Mouse (Mus musculus): ENCODE data around the gene Sirt2. TPM values are rescaled to one million over a fixed set of nuclear protein-coding genes. Genes with fewer than 3 reads are reported as not detected.

The Sirt2 gene
- polyA plus RNA-seq, 1 experiment from 2014 or later: 50.3 TPM

- Histone ChIP-seq H3K4me1 (replicated peaks) (peaks cover 25% of the 10 kb centered on the region), H3K27me3 (no peaks in the 10 kb centered on the region), H3K4me3 (peak overlapping the region; percentile 85), H3K9ac (peak overlapping the region; percentile 68), H3K27ac (no peak overlapping the region), H3K4me2 (peak overlapping the region; percentile 62), H3K9me3 (replicated peaks) (no peaks in the 10 kb centered on the region), H3K36me3 (no peaks in the 10 kb centered on the region; the same call in 1 of the 2 replicates)
- no peak for ATAC-seq (replicated peaks; ENCODE audit: insufficient number of reproducible peaks, insufficient read depth, low FRiP score, low read depth)
- WGBS: 5% methylated on average over 14 of the region's 14 CpGs
These were observed 375 bp downstream of the Sirt2 start for GRCm38 (mm10) chr7:28766910-28767309.

DNA sequence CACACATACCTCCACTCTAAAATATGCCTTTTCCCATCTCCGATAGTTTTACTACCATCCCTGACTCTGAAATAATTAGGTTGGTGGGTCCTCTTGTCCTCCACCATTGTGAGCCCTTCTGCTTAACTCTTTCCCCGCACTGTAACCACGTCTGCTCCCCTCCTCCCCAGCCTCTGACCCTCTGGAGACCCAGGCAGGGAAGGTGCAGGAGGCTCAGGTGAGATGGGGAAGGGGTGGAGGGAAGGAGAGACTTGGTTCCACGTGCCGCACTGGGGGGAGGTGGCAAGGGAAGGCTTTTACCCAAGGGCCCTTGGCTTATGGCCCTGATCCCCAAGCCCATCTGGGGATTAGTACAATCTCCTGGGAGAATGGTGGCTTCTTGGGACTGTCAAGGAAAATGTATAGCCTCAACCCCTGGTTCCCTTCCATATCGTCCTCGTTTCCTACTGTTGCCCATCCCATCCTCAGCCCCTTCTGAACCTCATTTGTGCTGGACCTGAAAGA is 979 bp downstream of the Sirt2 start, which contains the start of gene Nfkbib:
Nfkbib (minus strand) TSS at position 51 of the 504 bp plus-strand sequence.
- H3K4me2 ChIP-seq: peak within 1 kb of the TSS; percentile 78
- no peaks in the 10 kb centered on the region for H3K27me3 ChIP-seq
- peak within 1 kb of the TSS; percentile 73 for H3K9ac ChIP-seq
- H3K4me3 ChIP-seq: peak within 1 kb of the TSS; percentile 85
- no peaks in the 10 kb centered on the region for H3K9me3 ChIP-seq (replicated peaks)
- H3K27ac ChIP-seq: no peak within 1 kb of the TSS
- WGBS: 69% methylated on average over 7 of the region's 7 CpGs
- no peak for ATAC-seq (replicated peaks; ENCODE audit: insufficient number of reproducible peaks, insufficient read depth, low FRiP score, low read depth)
- H3K36me3 ChIP-seq: no peaks in the 10 kb centered on the region; the same call in 1 of the 2 replicates
- H3K4me1 ChIP-seq (replicated peaks): peaks cover 27% of the 10 kb centered on the region

DNA sequence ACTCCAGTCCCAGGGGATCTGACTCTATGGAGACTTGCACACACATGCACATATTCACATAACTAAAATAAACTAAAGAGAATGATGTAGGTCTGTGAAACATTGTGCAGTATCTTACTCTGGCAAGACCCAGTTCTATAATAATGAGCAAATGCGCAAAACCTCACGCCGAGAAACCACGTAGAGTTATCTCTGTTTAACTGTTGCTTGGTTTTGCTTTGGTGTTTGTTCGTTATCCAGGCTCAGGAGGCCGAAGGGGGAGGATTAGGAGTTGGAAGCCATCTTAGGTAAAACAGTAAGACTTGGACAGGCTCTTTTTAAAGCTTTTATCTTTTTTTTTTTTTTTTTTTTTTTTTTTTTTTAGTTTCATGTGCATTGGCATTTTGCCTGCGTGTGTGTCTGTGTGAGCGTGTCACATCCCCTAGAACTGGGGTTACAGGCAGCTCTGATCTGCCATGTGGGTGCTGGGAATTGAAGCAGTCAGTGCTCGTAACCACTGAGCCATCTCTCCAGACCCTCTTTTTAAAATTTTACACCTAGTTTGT is 3.0 kb downstream of the Sirt2 start:
- no peaks in the 10 kb centered on the region for H3K27me3 ChIP-seq
- no peaks in the 10 kb centered on the region for H3K9me3 ChIP-seq (replicated peaks)
- WGBS: 91% methylated on average over 9 of the region's 9 CpGs
- no peak overlapping the region for H3K4me3 ChIP-seq
- H3K9ac ChIP-seq: no peak overlapping the region
- H3K36me3 ChIP-seq: no peaks in the 10 kb centered on the region
- no peak overlapping the region for H3K27ac ChIP-seq
- no peak overlapping the region for H3K4me2 ChIP-seq
- no peak for ATAC-seq (replicated peaks; ENCODE audit: insufficient number of reproducible peaks, insufficient read depth, low FRiP score, low read depth)
- peaks cover 27% of the 10 kb centered on the region for H3K4me1 ChIP-seq (replicated peaks)

DNA sequence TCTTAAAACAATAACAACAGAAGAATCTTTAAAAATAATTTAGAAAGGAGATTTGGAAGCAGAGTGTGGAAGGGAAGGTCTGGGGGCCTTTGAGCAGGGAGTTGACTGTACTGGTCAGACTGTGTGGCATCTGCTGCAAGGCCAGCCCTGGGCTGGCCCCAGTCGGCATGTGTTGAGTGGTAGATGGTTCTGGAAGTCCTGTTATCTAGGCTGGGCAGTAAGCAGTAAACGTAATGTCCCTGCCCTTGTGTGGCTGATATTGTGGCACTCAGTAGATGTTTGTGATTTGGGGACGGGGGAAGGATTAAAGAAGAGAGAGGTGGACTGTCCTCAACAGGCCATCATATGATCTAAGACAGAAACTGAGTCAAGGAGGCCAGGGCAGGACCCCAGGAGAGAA is 3.8 kb downstream of the Sirt2 start:
- no peaks in the 10 kb centered on the region for H3K9me3 ChIP-seq (replicated peaks)
- 80% methylated on average over 3 of the region's 3 CpGs for WGBS
- H3K27ac ChIP-seq: no peak overlapping the region
- H3K4me2 ChIP-seq: no peak overlapping the region
- no peak overlapping the region for H3K9ac ChIP-seq
- no peak for ATAC-seq (replicated peaks; ENCODE audit: insufficient number of reproducible peaks, insufficient read depth, low FRiP score, low read depth)
- H3K27me3 ChIP-seq: no peaks in the 10 kb centered on the region
- peaks cover 22% of the 10 kb centered on the region for H3K4me1 ChIP-seq (replicated peaks)
- no peaks in the 10 kb centered on the region for H3K36me3 ChIP-seq
- H3K4me3 ChIP-seq: no peak overlapping the region

- Histone ChIP-seq H3K9ac (no peak overlapping the region), H3K4me3 (no peak overlapping the region), H3K9me3 (replicated peaks) (no peaks in the 10 kb centered on the region), H3K36me3 (no peaks in the 10 kb centered on the region), H3K27me3 (no peaks in the 10 kb centered on the region), H3K4me1 (replicated peaks) (peaks cover 15% of the 10 kb centered on the region), H3K27ac (no peak overlapping the region), H3K4me2 (no peak overlapping the region)
- ATAC-seq (replicated peaks; ENCODE audit: insufficient number of reproducible peaks, insufficient read depth, low FRiP score, low read depth): no peak
- WGBS: 85% methylated on average over 11 of the region's 11 CpGs
These were observed 5.3 kb downstream of the Sirt2 start for GRCm38 (mm10) chr7:28771867-28772266.

- H3K27me3 ChIP-seq: no peaks in the 10 kb centered on the region
- no peak overlapping the region for H3K4me3 ChIP-seq
- ATAC-seq (replicated peaks; ENCODE audit: insufficient number of reproducible peaks, insufficient read depth, low FRiP score, low read depth): no peak
- H3K27ac ChIP-seq: no peak overlapping the region
- H3K9ac ChIP-seq: no peak overlapping the region
- 0 out of 2 replicates have a peak, but pooled peaks cover 4% of the 10 kb centered on the region for H3K4me1 ChIP-seq (replicated peaks)
- H3K9me3 ChIP-seq (replicated peaks): no peaks in the 10 kb centered on the region
- 0 out of 2 replicates have a peak, but pooled peaks cover 4% of the 10 kb centered on the region for H3K36me3 ChIP-seq
- H3K4me2 ChIP-seq: no peak overlapping the region
- 49% methylated on average over 3 of the region's 3 CpGs for WGBS
These were observed 6.6 kb downstream of the Sirt2 start for GRCm38 (mm10) chr7:28773163-28773562.

DNA sequence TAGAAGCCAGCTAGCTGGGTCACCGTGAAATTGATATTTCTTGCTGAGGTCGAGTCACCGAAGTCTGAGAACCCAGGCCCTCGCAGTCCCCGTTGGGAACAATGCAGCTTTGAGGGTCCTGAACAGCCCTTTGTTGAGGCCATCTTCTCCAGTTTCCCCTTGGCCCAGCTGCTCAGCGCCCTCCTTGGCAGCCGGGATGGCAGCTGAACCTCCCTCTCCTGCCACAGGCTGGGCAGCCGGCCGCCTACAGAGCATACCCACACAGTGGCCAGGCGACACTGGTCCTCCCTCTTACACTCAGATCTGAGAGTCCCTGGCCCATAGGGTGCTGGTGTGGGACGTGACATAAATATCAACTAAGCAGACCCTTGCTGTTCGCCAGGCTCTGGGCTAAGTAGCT is 7.6 kb downstream of the Sirt2 start:
- no peak overlapping the region for H3K9ac ChIP-seq
- no peak for ATAC-seq (replicated peaks; ENCODE audit: insufficient number of reproducible peaks, insufficient read depth, low FRiP score, low read depth)
- H3K4me1 ChIP-seq (replicated peaks): 0 out of 2 replicates have a peak, but pooled peaks cover 4% of the 10 kb centered on the region
- H3K36me3 ChIP-seq: 0 out of 2 replicates have a peak, but pooled peaks cover 4% of the 10 kb centered on the region
- no peaks in the 10 kb centered on the region for H3K27me3 ChIP-seq
- H3K9me3 ChIP-seq (replicated peaks): no peaks in the 10 kb centered on the region
- no peak overlapping the region for H3K4me2 ChIP-seq
- WGBS: 82% methylated on average over 12 of the region's 12 CpGs
- no peak overlapping the region for H3K4me3 ChIP-seq
- no peak overlapping the region for H3K27ac ChIP-seq

DNA sequence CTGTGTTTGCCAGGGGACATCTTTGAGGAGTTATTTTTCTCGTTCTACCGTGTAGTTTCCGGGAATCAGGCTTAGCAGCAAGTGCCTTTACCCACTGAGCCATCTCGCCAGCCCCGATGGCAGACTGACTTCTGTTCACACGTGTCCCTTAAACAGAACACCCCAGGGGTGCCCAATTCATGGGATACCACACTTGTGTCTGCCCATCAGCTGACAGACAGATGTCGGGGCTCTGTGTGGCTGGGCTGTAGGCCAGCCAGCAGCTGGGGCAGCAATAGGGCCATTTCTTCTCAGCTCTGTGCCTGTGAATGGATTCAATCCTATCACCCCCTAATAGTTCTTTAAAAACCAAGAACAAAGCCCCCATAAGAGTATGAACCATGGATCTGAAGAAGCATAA is 8.6 kb downstream of the Sirt2 start:
- Histone ChIP-seq H3K4me2 (no peak overlapping the region), H3K27me3 (no peaks in the 10 kb centered on the region), H3K4me1 (replicated peaks) (peaks cover 5% of the 10 kb centered on the region), H3K9me3 (replicated peaks) (no peaks in the 10 kb centered on the region), H3K9ac (no peak overlapping the region), H3K4me3 (no peak overlapping the region), H3K27ac (no peak overlapping the region), H3K36me3 (0 out of 2 replicates have a peak, but pooled peaks cover 4% of the 10 kb centered on the region)
- WGBS: 86% methylated on average over 7 of the region's 7 CpGs
- ATAC-seq (replicated peaks; ENCODE audit: insufficient number of reproducible peaks, insufficient read depth, low FRiP score, low read depth): no peak

DNA sequence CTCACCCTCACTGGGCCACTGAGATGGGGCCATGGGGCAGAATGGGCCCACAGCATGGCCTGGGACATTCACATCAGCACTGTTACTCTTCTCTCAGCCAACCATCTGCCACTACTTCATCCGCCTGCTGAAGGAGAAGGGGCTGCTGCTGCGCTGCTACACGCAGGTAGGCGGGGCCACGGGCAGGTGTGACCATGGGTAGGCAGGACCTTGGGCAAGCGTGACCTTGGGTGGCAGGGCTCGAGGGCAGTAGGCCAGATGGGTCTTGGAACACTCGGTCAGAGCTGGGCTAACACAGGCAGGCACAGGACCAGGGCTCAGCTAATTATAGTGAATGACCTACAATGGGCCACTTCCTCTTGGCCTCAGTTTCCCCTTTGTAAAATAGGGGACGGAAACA is 12.3 kb downstream of the Sirt2 start:
- Histone ChIP-seq H3K27ac (no peak overlapping the region), H3K9ac (no peak overlapping the region), H3K4me2 (no peak overlapping the region), H3K36me3 (peaks cover 6% of the 10 kb centered on the region; the same call in 1 of the 2 replicates), H3K27me3 (no peaks in the 10 kb centered on the region), H3K4me3 (no peak overlapping the region), H3K4me1 (replicated peaks) (peaks cover 17% of the 10 kb centered on the region), H3K9me3 (replicated peaks) (no peaks in the 10 kb centered on the region)
- ATAC-seq (replicated peaks; ENCODE audit: insufficient number of reproducible peaks, insufficient read depth, low FRiP score, low read depth): no peak
- WGBS: 79% methylated on average over 9 of the region's 9 CpGs

- H3K4me3 ChIP-seq: no peak overlapping the region
- peaks cover 10% of the 10 kb centered on the region; the same call in 1 of the 2 replicates for H3K36me3 ChIP-seq
- WGBS: 42% methylated on average over 6 of the region's 6 CpGs
- H3K4me1 ChIP-seq (replicated peaks): peaks cover 17% of the 10 kb centered on the region
- H3K9ac ChIP-seq: no peak overlapping the region
- H3K27me3 ChIP-seq: no peaks in the 10 kb centered on the region
- peak; percentile 20; the same call in 1 of the 2 replicates for ATAC-seq (replicated peaks; ENCODE audit: insufficient number of reproducible peaks, insufficient read depth, low FRiP score, low read depth)
- H3K9me3 ChIP-seq (replicated peaks): no peaks in the 10 kb centered on the region
- H3K27ac ChIP-seq: peak overlapping the region; percentile 57
- H3K4me2 ChIP-seq: no peak overlapping the region
These were observed 13.6 kb downstream of the Sirt2 start for GRCm38 (mm10) chr7:28780067-28780658.

DNA sequence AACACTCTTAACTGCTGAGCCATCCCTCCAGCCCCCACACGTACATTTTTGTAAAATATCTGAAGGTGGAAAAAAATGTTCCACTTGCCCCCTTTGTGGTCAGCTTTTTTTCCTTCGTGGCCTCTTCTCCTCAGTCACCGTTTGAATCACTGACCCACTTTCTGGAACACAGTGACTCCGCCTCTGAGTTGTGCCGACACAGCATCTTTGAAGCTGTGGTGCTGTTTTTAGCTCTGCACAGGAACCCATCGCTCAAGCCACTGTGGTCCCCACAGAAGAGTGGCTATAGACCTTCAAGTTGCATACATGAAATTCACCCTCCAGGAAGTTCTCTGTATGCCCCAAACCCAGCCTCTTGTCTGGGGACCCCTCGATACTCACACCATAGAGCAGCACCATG is 14.3 kb downstream of the Sirt2 start:
- Histone ChIP-seq H3K9ac (no peak overlapping the region), H3K9me3 (replicated peaks) (no peaks in the 10 kb centered on the region), H3K4me2 (no peak overlapping the region), H3K4me1 (replicated peaks) (peaks cover 17% of the 10 kb centered on the region), H3K27me3 (no peaks in the 10 kb centered on the region), H3K4me3 (no peak overlapping the region), H3K36me3 (peaks cover 13% of the 10 kb centered on the region), H3K27ac (peak overlapping the region; percentile 57)
- ATAC-seq (replicated peaks; ENCODE audit: insufficient number of reproducible peaks, insufficient read depth, low FRiP score, low read depth): no peak
- 54% methylated on average over 7 of the region's 7 CpGs for WGBS

All from heart, embryonic 15.5 days (tissue).